In genomic region chr3:130413239-130413638, GRCm38 (mm10) we compare ENCODE assay signal across 12 mouse cellular contexts.
DNase-seq lines count a peak whose midpoint lies in the region; ATAC-seq and TF ChIP-seq lines count a peak whose summit lies in the region.
"Had no signal": no experiment of that assay in that cellular context is flagged by ENCODE, and none has a peak within 500 bp of the region (broad histone marks: within the 10 kb centered on the region; RNA-seq: fewer than 3 reads in every experiment).

No protein-coding gene starts in this region.

- WGBS in hindbrain, embryonic 14.5 days: 37% methylated on average over 4 of the region's 4 CpGs
- 29% methylated on average over 4 of the region's 4 CpGs for WGBS in hindbrain, embryonic 12.5 days
- WGBS in embryonic facial prominence, embryonic 10.5 days: 31% methylated on average over 4 of the region's 4 CpGs

- no peaks in the 10 kb centered on the region for H3K27me3 ChIP-seq in hindbrain, embryonic 14.5 days (ENCODE audit: control insufficient read depth, insufficient read depth, low read length)
- H3K27me3 ChIP-seq in hindbrain, embryonic 12.5 days: no peaks in the 10 kb centered on the region
- no peaks in the 10 kb centered on the region for H3K27me3 ChIP-seq in embryonic facial prominence, embryonic 10.5 days (replicated peaks; ENCODE audit: low read depth, poor library complexity, severe bottlenecking)
- H3K27me3 ChIP-seq: CH12.LX; embryonic facial prominence, embryonic 15.5 days; heart, embryonic 15.5 days had no signal

- no peak overlapping the region for H3K27ac ChIP-seq in hindbrain, embryonic 14.5 days
- H3K27ac ChIP-seq in hindbrain, embryonic 12.5 days: no peak overlapping the region
- no peak overlapping the region for H3K27ac ChIP-seq in embryonic facial prominence, embryonic 10.5 days (replicated peaks)
- no peak overlapping the region for H3K27ac ChIP-seq in gastrocnemius, adult 2 months
- H3K27ac ChIP-seq: embryonic facial prominence, embryonic 15.5 days; heart, embryonic 15.5 days had no signal

- no peak for TF ChIP-seq CTCF in brain, embryonic 14.5 days (IDR thresholded peaks at IDR 0.05; ENCODE audit: borderline replicate concordance, extremely low read depth, insufficient read depth, insufficient read length)
- no peak for TF ChIP-seq CTCF in gastrocnemius, adult 2 months (IDR thresholded peaks at IDR 0.05)

- H3K9me3 ChIP-seq in hindbrain, embryonic 14.5 days (ENCODE audit: control insufficient read depth, low read length): no peaks in the 10 kb centered on the region
- H3K9me3 ChIP-seq in hindbrain, embryonic 12.5 days (replicated peaks): no peaks in the 10 kb centered on the region
- H3K9me3 ChIP-seq in embryonic facial prominence, embryonic 10.5 days: no peaks in the 10 kb centered on the region
- H3K9me3 ChIP-seq: embryonic facial prominence, embryonic 15.5 days; heart, embryonic 15.5 days had no signal

- H3K4me1 ChIP-seq in hindbrain, embryonic 14.5 days (replicated peaks; ENCODE audit: control insufficient read depth, insufficient read depth, low read length): 0 out of 2 replicates have a peak, but pooled peaks cover 4% of the 10 kb centered on the region
- peaks cover 3% of the 10 kb centered on the region; the same call in 1 of the 2 replicates for H3K4me1 ChIP-seq in hindbrain, embryonic 12.5 days
- H3K4me1 ChIP-seq in embryonic facial prominence, embryonic 10.5 days: peaks cover 8% of the 10 kb centered on the region
- H3K4me1 ChIP-seq: embryonic facial prominence, embryonic 15.5 days; heart, embryonic 15.5 days had no signal

- TF ChIP-seq POLR2A in brain, embryonic 14.5 days (IDR thresholded peaks at IDR 0.05; ENCODE audit: borderline replicate concordance, extremely low read depth, insufficient read depth, insufficient read length, poor library complexity, severe bottlenecking): no peak

- no peak overlapping the region for H3K4me3 ChIP-seq in hindbrain, embryonic 14.5 days (replicated peaks; ENCODE audit: low read length)
- H3K4me3 ChIP-seq in hindbrain, embryonic 12.5 days: no peak overlapping the region
- H3K4me3 ChIP-seq in embryonic facial prominence, embryonic 10.5 days: no peak overlapping the region
- H3K4me3 ChIP-seq in gastrocnemius, adult 2 months: no peak overlapping the region
- H3K4me3 ChIP-seq: embryonic facial prominence, embryonic 15.5 days; heart, embryonic 15.5 days had no signal

- H3K4me2 ChIP-seq in hindbrain, embryonic 14.5 days (replicated peaks): no peak overlapping the region
- no peak overlapping the region for H3K4me2 ChIP-seq in hindbrain, embryonic 12.5 days (replicated peaks)
- H3K4me2 ChIP-seq: embryonic facial prominence, embryonic 15.5 days; heart, embryonic 15.5 days had no signal

- ATAC-seq in hindbrain, embryonic 14.5 days (ENCODE audit: low FRiP score): peak; percentile 71; the same call in 1 of the 2 replicates
- no peak for ATAC-seq in hindbrain, embryonic 12.5 days (ENCODE audit: low FRiP score)
- ATAC-seq in megakaryocyte progenitor cell, adult 5-6 weeks (replicated peaks; ENCODE audit: poor library complexity): no peak

- H3K9ac ChIP-seq in hindbrain, embryonic 14.5 days: no peak overlapping the region
- no peak overlapping the region for H3K9ac ChIP-seq in hindbrain, embryonic 12.5 days
- H3K9ac ChIP-seq: embryonic facial prominence, embryonic 15.5 days; heart, embryonic 15.5 days had no signal

- intact Hi-C loops in gastrocnemius, adult 2 months (cut with DNase I): no loop called here

- no peaks in the 10 kb centered on the region for H3K36me3 ChIP-seq in hindbrain, embryonic 14.5 days (replicated peaks; ENCODE audit: control insufficient read depth, insufficient read depth)
- no peaks in the 10 kb centered on the region for H3K36me3 ChIP-seq in hindbrain, embryonic 12.5 days
- no peaks in the 10 kb centered on the region for H3K36me3 ChIP-seq in embryonic facial prominence, embryonic 10.5 days (replicated peaks)
- H3K36me3 ChIP-seq: embryonic facial prominence, embryonic 15.5 days; heart, embryonic 15.5 days had no signal

- DNase-seq in hindbrain, embryonic 14.5 days (ENCODE audit: low spot score): peak; percentile 38
- peak; percentile 46 for DNase-seq in brain, embryonic 14.5 days (ENCODE audit: low read depth)
- DNase-seq in embryonic facial prominence, embryonic 10.5 days (ENCODE audit: low spot score): peak; percentile 71
- peak; percentile 11 to 24 for DNase-seq in kidney, postnatal 36 days
- no peak for DNase-seq in gastrocnemius, adult 2 months
- no peak for DNase-seq in gastrocnemius, adult 8-10 months (ENCODE audit: low spot score in 2 of 2)
- DNase-seq: gastrocnemius, postnatal 25 days had no signal

Comparison
In these comparisons a context has a peak if more than half of its experiments do, and no peak if none do; other contexts are left out.
1. DNase-seq: peak in hindbrain, embryonic 14.5 days (single experiment), brain, embryonic 14.5 days (single experiment), embryonic facial prominence, embryonic 10.5 days (single experiment) and kidney, postnatal 36 days (2 of 2); none in gastrocnemius, adult 2 months (single experiment) and gastrocnemius, adult 8-10 months (0 of 2).